18 mouse cellular contexts compared by ENCODE assay signal in the genomic region with DNA sequence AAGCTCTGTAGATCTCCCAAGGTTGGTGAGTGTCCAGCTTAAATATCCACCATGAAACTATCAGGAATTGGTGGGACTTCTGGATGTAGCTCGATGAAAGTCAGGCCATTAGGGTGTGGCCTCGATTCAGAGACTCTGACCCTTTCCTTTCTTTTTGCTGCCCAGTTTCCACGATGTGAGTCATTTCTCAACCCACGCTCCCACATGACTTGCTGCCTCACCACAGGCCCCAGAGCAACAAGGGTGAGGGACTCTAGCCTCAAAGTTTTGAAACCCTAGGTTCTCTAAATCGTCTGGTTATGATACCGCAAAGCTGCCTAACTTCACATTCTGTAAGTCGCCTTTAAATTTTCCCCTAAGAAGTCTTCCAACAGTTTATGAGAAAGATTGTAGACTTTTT. TPM values are rescaled to one million over a fixed set of nuclear protein-coding genes. Genes with fewer than 3 reads are reported as not detected.
DNase-seq lines count a peak whose midpoint lies in the region; ATAC-seq and TF ChIP-seq lines count a peak whose summit lies in the region.
"Had no signal": no experiment of that assay in that cellular context is flagged by ENCODE, and none has a peak within 500 bp of the region (broad histone marks: within the 10 kb centered on the region; RNA-seq: fewer than 3 reads in every experiment).

No protein-coding gene starts in this region.

- no peak overlapping the region for H3K4me3 ChIP-seq in heart, embryonic 11.5 days (ENCODE audit: low read depth, low read length)
- H3K4me3 ChIP-seq in bone marrow macrophage, adult 2 months (ENCODE audit: insufficient read depth, low read length): no peak overlapping the region
- no peak overlapping the region for H3K4me3 ChIP-seq in left cerebral cortex, adult 2 months
- H3K4me3 ChIP-seq: embryonic facial prominence, embryonic 15.5 days; midbrain, embryonic 13.5 days; neural tube, embryonic 13.5 days had no signal

- H3K4me1 ChIP-seq in heart, embryonic 11.5 days (ENCODE audit: control insufficient read depth, insufficient read depth, low read length): no peaks in the 10 kb centered on the region
- peaks cover 49% of the 10 kb centered on the region for H3K4me1 ChIP-seq in bone marrow macrophage, adult 2 months (ENCODE audit: control insufficient read depth, insufficient read depth, low read length)
- H3K4me1 ChIP-seq: embryonic facial prominence, embryonic 15.5 days; midbrain, embryonic 13.5 days; neural tube, embryonic 13.5 days had no signal

- WGBS in heart, embryonic 11.5 days (ENCODE audit: insufficient replicate concordance): 79% methylated on average over 7 of the region's 7 CpGs

- H3K36me3 ChIP-seq in heart, embryonic 11.5 days (ENCODE audit: control insufficient read depth, insufficient read depth, low read length): no peaks in the 10 kb centered on the region
- H3K36me3 ChIP-seq: embryonic facial prominence, embryonic 15.5 days; midbrain, embryonic 13.5 days; neural tube, embryonic 13.5 days had no signal

- no peaks in the 10 kb centered on the region for H3K9me3 ChIP-seq in heart, embryonic 11.5 days (replicated peaks; ENCODE audit: control insufficient read depth, low read length)
- H3K9me3 ChIP-seq: embryonic facial prominence, embryonic 15.5 days; midbrain, embryonic 13.5 days; neural tube, embryonic 13.5 days had no signal

- H3K4me2 ChIP-seq in heart, embryonic 11.5 days: no peak overlapping the region
- H3K4me2 ChIP-seq: embryonic facial prominence, embryonic 15.5 days; midbrain, embryonic 13.5 days; neural tube, embryonic 13.5 days had no signal

- peak; percentile 30 to 40 for DNase-seq in heart, adult 9 months (ENCODE audit: low spot score in 2 of 2)
- DNase-seq in 416B (ENCODE audit: low read depth) (peak; percentile 73), MN1 (ENCODE audit: low spot score) (no peak)
- DNase-seq in lung, postnatal 4 days: peak; percentile 42 to 55
- DNase-seq in left cerebral cortex, adult 2 months (ENCODE audit: extremely low spot score in 1 of 2, low spot score in 2 of 2): no peak
- DNase-seq in retina, postnatal 1 day: no peak
- DNase-seq: cerebellum, postnatal 36 days; heart, postnatal 14 days had no signal

- no peak for TF ChIP-seq POLR2A in bone marrow macrophage, adult 2 months (IDR thresholded peaks at IDR 0.05; ENCODE audit: borderline replicate concordance, low read depth, low read length)

- no peak for TF ChIP-seq CTCF in bone marrow macrophage, adult 2 months (IDR thresholded peaks at IDR 0.05; ENCODE audit: low read depth, low read length)
- TF ChIP-seq CTCF in left cerebral cortex, adult 2 months (IDR thresholded peaks at IDR 0.05): no peak

- no peaks in the 10 kb centered on the region for H3K27me3 ChIP-seq in heart, embryonic 11.5 days (ENCODE audit: control insufficient read depth, insufficient read depth, low read length)
- H3K27me3 ChIP-seq: embryonic facial prominence, embryonic 15.5 days; midbrain, embryonic 13.5 days; neural tube, embryonic 13.5 days had no signal

- no peak overlapping the region for H3K27ac ChIP-seq in heart, embryonic 11.5 days (ENCODE audit: low read depth, low read length)
- H3K27ac ChIP-seq in bone marrow macrophage, adult 2 months (ENCODE audit: insufficient read depth, low read depth, low read length): peak overlapping the region; percentile 96
- H3K27ac ChIP-seq in left cerebral cortex, adult 2 months: no peak overlapping the region
- H3K27ac ChIP-seq: embryonic facial prominence, embryonic 15.5 days; liver, embryonic 14.5 days; midbrain, embryonic 13.5 days; neural tube, embryonic 13.5 days had no signal

- ATAC-seq in heart, embryonic 11.5 days (replicated peaks; ENCODE audit: insufficient number of reproducible peaks, low FRiP score, low TSS enrichment): no peak
- ATAC-seq: inflammation-experienced regulatory T-cells, adult 6 months; midbrain, embryonic 13.5 days had no signal

- intact Hi-C loops in left cerebral cortex, adult 2 months (cut with DNase I): no loop called here

- H3K9ac ChIP-seq in heart, embryonic 11.5 days (ENCODE audit: low read depth, low read length): no peak overlapping the region
- H3K9ac ChIP-seq: embryonic facial prominence, embryonic 15.5 days; liver, embryonic 14.5 days; midbrain, embryonic 13.5 days; neural tube, embryonic 13.5 days had no signal

RNA-seq across cellular contexts. Expression of gene Dppa3, which starts 9.1 kb away (rescaled TPM):
- not detected in 2 replicates for polyA plus RNA-seq in heart, embryonic 11.5 days (2014; fragmentation: Nextera tagmentation; extraction: Ambion mirVana)
- polyA plus RNA-seq in bone marrow macrophage, adult 2 months (2012; ENCODE audit: insufficient read depth, insufficient read length, missing spikeins): 14.6 and 20.2 TPM in 2 replicates
- total RNA-seq in left cerebral cortex, adult 2 months (2021): not detected
- total RNA-seq: gastrocnemius, postnatal 4 days; heart, postnatal 14 days; left cerebral cortex, postnatal 14 days had no signal
- polyA plus RNA-seq: embryonic facial prominence, embryonic 15.5 days; inflammation-experienced regulatory T-cells, adult 6 months; large intestine, adult 2 months; liver, embryonic 14.5 days; midbrain, embryonic 13.5 days; neural tube, embryonic 13.5 days had no signal

RNA-seq across cellular contexts. Expression of gene Gdf3, which starts 25.4 kb away (rescaled TPM):
- polyA plus RNA-seq in heart, embryonic 11.5 days (2014; fragmentation: Nextera tagmentation; extraction: Ambion mirVana): 0.17 and 0.56 TPM in 2 replicates
- 30.2 and 32.0 TPM in 2 replicates for polyA plus RNA-seq in bone marrow macrophage, adult 2 months (2012; ENCODE audit: insufficient read depth, insufficient read length, missing spikeins)
- not detected for total RNA-seq in left cerebral cortex, adult 2 months (2021)
- total RNA-seq: gastrocnemius, postnatal 4 days; heart, postnatal 14 days; left cerebral cortex, postnatal 14 days had no signal
- polyA plus RNA-seq: inflammation-experienced regulatory T-cells, adult 6 months; neural tube, embryonic 13.5 days had no signal

RNA-seq across cellular contexts. Expression of gene Apobec1, which starts 33.1 kb away (rescaled TPM):
- 0.97 and 2.4 TPM in 2 replicates for polyA plus RNA-seq in heart, embryonic 11.5 days (2014; fragmentation: Nextera tagmentation; extraction: Ambion mirVana)
- polyA plus RNA-seq in bone marrow macrophage, adult 2 months (2012; ENCODE audit: insufficient read depth, insufficient read length, missing spikeins): 664 and 728 TPM in 2 replicates
- total RNA-seq in left cerebral cortex, adult 2 months (2021): 1 to 10 TPM; 1.3 to 1.9 TPM

Comparison
In these comparisons a context has a peak if more than half of its experiments do, and no peak if none do; other contexts are left out.
1. DNase-seq: peak in heart, adult 9 months (2 of 2), 416B (single experiment) and lung, postnatal 4 days (2 of 2); none in left cerebral cortex, adult 2 months (0 of 2), MN1 (single experiment) and retina, postnatal 1 day (single experiment).
2. RNA of gene Dppa3, which starts 9.1 kb away (polyA plus RNA-seq): 14.6 to 20.2 TPM in bone marrow macrophage, adult 2 months; not detected in heart, embryonic 11.5 days; every median in the first group is over 10 times any median in the second.
3. RNA of gene Gdf3, which starts 25.4 kb away (polyA plus RNA-seq): 30.2 to 32.0 TPM in bone marrow macrophage, adult 2 months; 0.17 to 0.56 TPM in heart, embryonic 11.5 days; every median in the first group is over 10 times any median in the second.
4. RNA of gene Apobec1, which starts 33.1 kb away (polyA plus RNA-seq): 664 to 728 TPM in bone marrow macrophage, adult 2 months; 0.97 to 2.4 TPM in heart, embryonic 11.5 days; every median in the first group is over 100 times any median in the second.